Mouse (Mus musculus) leukemia stem cell, adult 10-12 weeks (primary cell): ENCODE measurements around the gene Nccrp1. TPM values are rescaled to one million over a fixed set of nuclear protein-coding genes. Genes with fewer than 3 reads are reported as not detected.

Experiments
- polyA plus RNA-seq: library from polyadenylated mRNA; stranded (reverse); fragments of >175 nt; gene quantifications from 2 replicates; pipeline ENCODE4 v1.2.3, GENCODE M21; 2012; ENCODE audit warnings: low replicate concordance

Gene Nccrp1
- 0.15 and 0.30 TPM in 2 replicates for polyA plus RNA-seq

DNA sequence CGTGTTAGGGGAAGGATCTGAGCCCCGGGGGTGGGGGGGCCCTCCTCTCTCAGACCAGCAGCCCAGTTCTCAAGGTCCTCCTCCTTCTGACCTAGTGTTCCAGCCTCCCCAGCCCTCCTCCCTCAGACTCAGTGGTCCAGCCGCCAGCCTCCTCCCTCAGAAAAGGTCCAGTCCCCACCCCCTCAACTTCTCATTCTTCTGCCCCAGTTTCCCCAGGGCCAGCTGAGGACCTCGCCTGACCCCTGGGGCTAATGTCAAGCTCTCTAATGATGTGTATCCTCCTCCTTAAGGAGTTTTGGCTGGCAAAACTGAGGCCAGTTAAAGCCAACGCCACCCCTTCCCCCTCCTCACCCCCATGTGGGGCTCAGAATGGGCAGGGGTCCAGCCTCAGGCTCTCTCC, at the start of gene Nccrp1:
Gene Nccrp1 (minus strand): TSS at position 101 of the 400 bp plus-strand sequence.

GRCm38 (mm10) chr7:28540526-28540925, 6.5 kb downstream of the Nccrp1 start, which contains the start of gene Sycn:
Gene Sycn (plus strand): TSS chr7:28540885.

DNA sequence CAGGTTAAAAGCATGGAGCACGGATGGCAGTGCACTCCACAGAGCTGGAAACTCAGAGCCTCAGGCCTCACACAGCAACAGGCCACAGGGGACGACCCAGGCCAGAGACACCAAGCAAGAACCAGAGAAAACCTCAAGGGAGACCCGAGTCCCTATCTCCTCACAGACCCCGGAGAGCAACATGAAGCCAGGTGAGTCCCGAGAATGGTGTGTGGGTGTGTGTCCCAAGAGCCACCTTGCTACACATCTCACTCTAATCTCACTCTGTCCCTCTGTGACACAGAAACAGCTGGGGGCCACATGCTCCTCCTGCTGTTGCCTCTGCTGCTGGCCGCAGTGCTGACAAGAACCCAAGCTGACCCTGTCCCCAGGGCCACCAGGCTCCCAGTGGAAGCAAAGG, 24.5 kb downstream of the Nccrp1 start, which contains the start of gene Ifnl3:
Gene Ifnl3 (plus strand): TSS at position 301 of the 400 bp plus-strand sequence.

GRCm38 (mm10) chr7:28510405-28510974, 36.6 kb downstream of the Nccrp1 start, which contains the start of gene Ifnl2:
Gene Ifnl2 (minus strand): TSS chr7:28510455.

Other genes starting within 250 kb of the Nccrp1 start
- 0.29 and 0.88 TPM in 2 replicates for gene Dll3, start 245.0 kb downstream of the Nccrp1 start, polyA plus RNA-seq
- 282 and 375 TPM in 2 replicates for gene Timm50, start 235.2 kb downstream of the Nccrp1 start, polyA plus RNA-seq
- gene Supt5, start 208.5 kb downstream of the Nccrp1 start, polyA plus RNA-seq, result 77.8 and 132 TPM in 2 replicates
- gene Rps16, start 196.6 kb downstream of the Nccrp1 start, polyA plus RNA-seq, result 186 and 1,166 TPM in 2 replicates
- 33.7 and 46.3 TPM in 2 replicates for gene Plekhg2, start 174.7 kb downstream of the Nccrp1 start, polyA plus RNA-seq
- 121 and 173 TPM in 2 replicates for gene Zfp36, start 167.0 kb downstream of the Nccrp1 start, polyA plus RNA-seq
- 11.5 and 21.2 TPM in 2 replicates for gene Med29, start 154.5 kb downstream of the Nccrp1 start, polyA plus RNA-seq
- gene Paf1, start 154.3 kb downstream of the Nccrp1 start, polyA plus RNA-seq, result 69.3 and 112 TPM in 2 replicates
- gene Gmfg, start 109.8 kb downstream of the Nccrp1 start, polyA plus RNA-seq, result 0.46 and 2.5 TPM in 2 replicates
- gene Lrfn1, start 95.3 kb downstream of the Nccrp1 start, polyA plus RNA-seq, result 0.54 and 0.84 TPM in 2 replicates
- gene Ifnl2, start 36.8 kb downstream of the Nccrp1 start, polyA plus RNA-seq, result not detected in 2 replicates
- not detected in 2 replicates for gene Ifnl3, start 24.4 kb downstream of the Nccrp1 start, polyA plus RNA-seq
- not detected in 2 replicates for gene Sycn, start 6.4 kb downstream of the Nccrp1 start, polyA plus RNA-seq
- gene Samd4b, start 50.9 kb upstream of the Nccrp1 start, polyA plus RNA-seq, result 121 and 137 TPM in 2 replicates
- 59.1 and 63.0 TPM in 2 replicates for gene Pak4, start 50.9 kb upstream of the Nccrp1 start, polyA plus RNA-seq
- not detected in 2 replicates for gene Acp7, start 84.1 kb upstream of the Nccrp1 start, polyA plus RNA-seq
- gene Fbxo27, start 145.6 kb upstream of the Nccrp1 start, polyA plus RNA-seq, result 0.26 TPM in 2 replicates
- gene Fbxo17, start 169.6 kb upstream of the Nccrp1 start, polyA plus RNA-seq, result 0.34 and 0.60 TPM in 2 replicates
- 270 and 504 TPM in 2 replicates for gene Mrps12, start 194.6 kb upstream of the Nccrp1 start, polyA plus RNA-seq
- 52.8 and 59.0 TPM in 2 replicates for gene Sars2, start 194.7 kb upstream of the Nccrp1 start, polyA plus RNA-seq
- 0.23 TPM in 1 of 2 replicates, not detected in the other for gene Ccer2, start 208.9 kb upstream of the Nccrp1 start, polyA plus RNA-seq
- gene Sirt2, start 219.5 kb upstream of the Nccrp1 start, polyA plus RNA-seq, result 114 and 160 TPM in 2 replicates
- 136 and 205 TPM in 2 replicates for gene Nfkbib, start 220.3 kb upstream of the Nccrp1 start, polyA plus RNA-seq
- gene Rinl, start 241.7 kb upstream of the Nccrp1 start, polyA plus RNA-seq, result 96.6 and 114 TPM in 2 replicates